Mouse (Mus musculus): ENCODE measurements around the gene Cdh23. TPM values are rescaled to one million over a fixed set of nuclear protein-coding genes. Genes with fewer than 3 reads are reported as not detected.

The Cdh23 gene
- polyA plus RNA-seq, 1 experiment from 2014 or later = 0.72 TPM

- WGBS = 88% methylated on average over 17 of the region's 17 CpGs
- Histone ChIP-seq H3K9me3 (no peaks in the 10 kb centered on the region), H3K27ac (no peak overlapping the region), H3K36me3 (peaks cover 52% of the 10 kb centered on the region), H3K4me1 (no peaks in the 10 kb centered on the region), H3K4me3 (no peak overlapping the region), H3K9ac (no peak overlapping the region), H3K27me3 (no peaks in the 10 kb centered on the region), H3K4me2 (no peak overlapping the region)
- ATAC-seq (ENCODE audit: insufficient number of reproducible peaks, insufficient read depth, low FRiP score, low TSS enrichment, low read depth) = no peak
These were observed 392.9 kb downstream of the Cdh23 start for GRCm38 (mm10) chr10:60303419-60303818.

DNA sequence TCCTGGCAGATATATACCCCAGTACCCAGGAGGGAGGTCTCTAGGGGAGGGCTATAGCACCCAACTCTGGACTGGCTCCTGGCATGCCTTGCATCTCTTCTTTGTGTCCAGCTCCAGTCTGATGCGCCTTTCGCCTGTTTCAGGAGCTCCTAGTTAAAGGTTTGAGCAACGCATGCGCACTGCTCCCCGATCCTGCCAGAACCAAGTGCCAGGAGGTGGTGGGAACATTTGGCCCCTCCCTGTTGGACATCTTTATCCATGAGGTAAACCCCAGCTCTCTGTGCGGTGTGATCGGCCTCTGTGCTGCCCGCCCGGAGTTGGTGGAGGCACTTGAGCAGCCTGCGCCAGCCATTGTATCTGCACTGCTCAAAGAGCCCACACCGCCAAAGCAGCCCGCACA, 396.7 kb downstream of the Cdh23 start:
- Histone ChIP-seq H3K27ac (no peak overlapping the region), H3K36me3 (peaks cover 77% of the 10 kb centered on the region), H3K4me3 (no peak overlapping the region), H3K9ac (no peak overlapping the region), H3K4me1 (0 out of 2 replicates have a peak, but pooled peaks cover 6% of the 10 kb centered on the region), H3K4me2 (no peak overlapping the region), H3K9me3 (no peaks in the 10 kb centered on the region), H3K27me3 (no peaks in the 10 kb centered on the region)
- WGBS = 98% methylated on average over 12 of the region's 12 CpGs
- ATAC-seq (ENCODE audit: insufficient number of reproducible peaks, insufficient read depth, low FRiP score, low TSS enrichment, low read depth) = no peak

DNA sequence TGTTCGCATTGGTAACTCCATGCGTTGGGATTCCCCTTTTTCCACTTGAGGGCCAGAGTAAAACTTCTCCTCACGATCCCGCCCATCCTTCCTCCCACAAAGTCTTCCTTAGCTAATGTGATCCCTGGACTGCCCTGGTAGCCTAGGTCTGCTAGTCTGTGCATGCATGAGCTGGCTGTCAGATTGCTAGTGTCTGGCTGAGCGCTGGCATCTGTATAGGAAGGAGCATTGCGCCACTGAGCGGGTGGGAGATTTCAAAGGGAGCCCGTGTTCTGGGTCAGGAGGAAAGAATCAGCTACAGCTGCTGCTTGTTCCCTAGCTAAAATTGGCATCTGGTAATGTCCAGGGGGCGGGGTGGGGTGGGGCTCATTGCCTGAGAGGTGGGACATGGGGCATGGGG, 400.3 kb downstream of the Cdh23 start:
- WGBS = 63% methylated on average over 9 of the region's 9 CpGs
- no peak overlapping the region for H3K27ac ChIP-seq
- 0 out of 2 replicates have a peak, but pooled peaks cover 6% of the 10 kb centered on the region for H3K4me1 ChIP-seq
- no peak for ATAC-seq (ENCODE audit: insufficient number of reproducible peaks, insufficient read depth, low FRiP score, low TSS enrichment, low read depth)
- no peak overlapping the region for H3K4me2 ChIP-seq
- H3K9me3 ChIP-seq = no peaks in the 10 kb centered on the region
- no peaks in the 10 kb centered on the region for H3K27me3 ChIP-seq
- H3K36me3 ChIP-seq = peaks cover 85% of the 10 kb centered on the region
- no peak overlapping the region for H3K9ac ChIP-seq
- H3K4me3 ChIP-seq = no peak overlapping the region

DNA sequence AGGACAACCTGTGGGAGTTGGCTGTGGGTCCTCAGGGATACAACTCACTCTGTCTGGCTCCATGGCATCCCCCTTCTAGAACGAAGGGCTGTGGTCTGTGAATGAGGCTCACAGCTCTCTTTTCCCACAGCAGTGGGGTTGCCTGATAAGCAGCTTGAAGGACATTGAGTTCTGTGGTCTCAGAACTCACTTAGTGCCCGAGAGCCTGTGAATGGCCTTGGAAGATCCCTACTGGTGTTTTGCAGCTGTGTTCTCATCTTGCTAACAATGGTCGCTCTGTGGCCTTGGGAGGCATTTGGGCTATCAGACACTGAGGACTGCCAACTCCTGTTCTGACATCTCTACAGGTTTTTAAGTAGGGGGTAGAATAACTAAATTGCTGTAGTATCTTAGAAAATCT, 400.9 kb downstream of the Cdh23 start:
- Histone ChIP-seq H3K4me3 (no peak overlapping the region), H3K27ac (no peak overlapping the region), H3K4me2 (no peak overlapping the region), H3K9me3 (no peaks in the 10 kb centered on the region), H3K9ac (no peak overlapping the region), H3K36me3 (peaks cover 79% of the 10 kb centered on the region), H3K27me3 (no peaks in the 10 kb centered on the region), H3K4me1 (peaks cover 9% of the 10 kb centered on the region)
- ATAC-seq (ENCODE audit: insufficient number of reproducible peaks, insufficient read depth, low FRiP score, low TSS enrichment, low read depth) = no peak
- WGBS = 86% methylated on average over 3 of the region's 3 CpGs

DNA sequence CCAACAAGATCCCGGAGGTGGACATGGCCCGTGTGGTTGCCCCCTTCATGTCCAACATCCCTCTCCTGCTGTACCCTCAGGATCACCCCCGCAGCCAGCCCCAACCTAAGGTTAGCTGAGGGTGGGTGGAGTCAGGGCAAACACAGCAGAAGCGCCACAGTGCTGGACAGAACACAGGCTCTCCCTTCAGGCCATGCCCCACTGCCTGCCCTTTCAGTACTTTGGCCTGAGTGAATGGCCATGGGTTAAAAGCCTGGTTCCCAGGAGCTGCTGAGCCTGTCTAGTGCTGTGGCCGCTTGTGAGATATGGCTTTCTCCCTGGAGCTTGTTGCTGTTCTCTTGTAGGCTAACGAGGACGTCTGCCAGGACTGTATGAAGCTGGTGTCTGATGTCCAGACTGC, 401.7 kb downstream of the Cdh23 start:
- peaks cover 71% of the 10 kb centered on the region for H3K36me3 ChIP-seq
- no peaks in the 10 kb centered on the region for H3K9me3 ChIP-seq
- H3K4me1 ChIP-seq = peaks cover 16% of the 10 kb centered on the region
- no peak for ATAC-seq (ENCODE audit: insufficient number of reproducible peaks, insufficient read depth, low FRiP score, low TSS enrichment, low read depth)
- H3K4me3 ChIP-seq = no peak overlapping the region
- no peak overlapping the region for H3K27ac ChIP-seq
- 88% methylated on average over 7 of the region's 7 CpGs for WGBS
- H3K4me2 ChIP-seq = no peak overlapping the region
- H3K9ac ChIP-seq = no peak overlapping the region
- no peaks in the 10 kb centered on the region for H3K27me3 ChIP-seq

GRCm38 (mm10) chr10:60292209-60292608, 404.1 kb downstream of the Cdh23 start:
- peaks cover 52% of the 10 kb centered on the region for H3K36me3 ChIP-seq
- no peak overlapping the region for H3K9ac ChIP-seq
- WGBS = 89% methylated on average over 8 of the region's 8 CpGs
- H3K27me3 ChIP-seq = no peaks in the 10 kb centered on the region
- H3K4me2 ChIP-seq = no peak overlapping the region
- H3K4me1 ChIP-seq = peaks cover 29% of the 10 kb centered on the region
- H3K9me3 ChIP-seq = no peaks in the 10 kb centered on the region
- H3K4me3 ChIP-seq = no peak overlapping the region
- ATAC-seq (ENCODE audit: insufficient number of reproducible peaks, insufficient read depth, low FRiP score, low TSS enrichment, low read depth) = no peak
- H3K27ac ChIP-seq = no peak overlapping the region

DNA sequence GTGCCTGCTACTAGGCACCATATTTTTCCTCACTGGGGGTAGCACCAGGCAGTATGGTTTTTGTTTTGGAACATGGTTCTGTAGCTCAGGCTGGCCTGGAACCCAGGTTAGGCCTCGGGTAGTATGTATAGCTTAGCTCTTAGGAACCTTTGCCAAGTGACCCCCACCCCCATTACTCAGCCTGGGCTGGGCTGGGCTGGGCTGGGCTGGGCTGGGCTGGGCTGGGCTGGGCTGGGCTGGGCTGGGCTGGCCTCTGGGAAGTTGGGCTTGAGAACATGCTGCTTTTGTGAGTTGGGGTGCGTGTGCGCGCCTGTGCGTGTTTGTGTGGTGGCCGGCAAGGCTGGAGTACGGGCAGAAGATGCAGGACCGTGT, 405.6 kb downstream of the Cdh23 start:
- ATAC-seq (ENCODE audit: insufficient number of reproducible peaks, insufficient read depth, low FRiP score, low TSS enrichment, low read depth) = no peak
- peaks cover 37% of the 10 kb centered on the region for H3K4me1 ChIP-seq
- WGBS = 86% methylated on average over 8 of the region's 8 CpGs
- H3K27me3 ChIP-seq = no peaks in the 10 kb centered on the region
- H3K9ac ChIP-seq = no peak overlapping the region; the same call in 1 of the 2 replicates
- peaks cover 44% of the 10 kb centered on the region for H3K36me3 ChIP-seq
- H3K4me3 ChIP-seq = no peak overlapping the region
- no peak overlapping the region for H3K27ac ChIP-seq
- H3K4me2 ChIP-seq = no peak overlapping the region
- no peaks in the 10 kb centered on the region for H3K9me3 ChIP-seq

DNA sequence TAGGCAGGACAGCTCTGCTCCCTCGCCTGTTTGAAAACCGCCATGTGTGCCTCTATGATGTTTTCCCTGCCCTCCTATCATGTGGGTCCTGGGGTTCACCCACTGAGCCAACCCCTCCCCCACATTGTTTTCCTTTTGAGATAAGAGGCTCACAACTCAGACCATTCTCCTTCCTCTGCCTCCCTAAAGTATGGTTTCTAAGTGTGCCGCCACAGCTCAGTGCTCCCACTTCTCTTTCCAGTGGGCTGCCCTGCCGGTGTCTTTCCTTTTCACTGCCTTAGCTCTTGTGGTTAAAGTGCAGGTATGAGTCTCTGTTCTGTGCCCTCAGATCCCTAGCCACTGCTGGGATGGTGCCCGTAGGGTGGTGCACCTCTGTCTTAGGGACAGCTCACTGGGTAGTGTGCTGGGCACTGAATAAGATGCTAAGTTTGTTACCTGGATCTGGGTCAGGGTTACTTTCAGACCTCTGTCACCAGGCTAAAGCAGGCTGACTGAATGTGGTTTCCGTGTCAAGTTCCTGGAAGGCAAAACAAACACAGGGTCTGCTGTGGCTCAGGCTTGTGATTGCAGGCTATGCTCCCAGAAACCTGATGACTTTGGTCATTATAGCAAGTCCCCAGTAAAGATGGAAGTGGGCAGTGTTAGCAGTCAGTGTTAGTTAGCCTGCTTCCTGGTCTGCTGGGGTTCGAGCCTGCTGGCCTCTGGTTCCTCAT, 406.1 kb downstream of the Cdh23 start:
- H3K27ac ChIP-seq = no peak overlapping the region
- 64% methylated on average over 7 of the region's 7 CpGs for WGBS

DNA sequence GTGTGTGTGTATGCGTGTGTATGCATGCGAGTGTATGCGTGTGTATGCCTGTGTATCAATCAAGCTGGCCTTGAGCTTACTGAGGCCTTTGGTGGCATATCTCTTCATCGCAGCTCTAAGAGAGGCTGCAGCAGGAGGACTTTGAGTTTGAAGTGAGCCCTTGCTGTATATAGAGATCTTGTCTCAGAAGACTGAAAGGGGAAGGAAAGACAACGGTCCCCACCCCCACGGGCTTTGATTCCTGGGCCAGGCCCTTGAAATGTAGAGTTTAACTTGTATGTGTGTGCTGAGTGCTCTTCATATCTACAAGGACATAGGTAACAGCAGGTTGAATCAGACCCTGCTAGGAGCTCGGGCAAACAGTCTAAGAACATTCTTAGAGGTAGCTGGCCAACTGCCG, 407.1 kb downstream of the Cdh23 start:
- Histone ChIP-seq H3K9me3 (no peaks in the 10 kb centered on the region), H3K27ac (no peak overlapping the region), H3K27me3 (no peaks in the 10 kb centered on the region), H3K4me3 (no peak overlapping the region), H3K4me1 (peaks cover 51% of the 10 kb centered on the region), H3K36me3 (peaks cover 30% of the 10 kb centered on the region), H3K9ac (no peak overlapping the region), H3K4me2 (no peak overlapping the region)
- WGBS = 85% methylated on average over 8 of the region's 8 CpGs
- no peak for ATAC-seq (ENCODE audit: insufficient number of reproducible peaks, insufficient read depth, low FRiP score, low TSS enrichment, low read depth)

More for the DNA sequence above, 406.1 kb downstream of the Cdh23 start:
- no peak overlapping the region; the same call in 1 of the 2 replicates for H3K9ac ChIP-seq
- H3K4me3 ChIP-seq = no peak overlapping the region
- H3K4me2 ChIP-seq = no peak overlapping the region
- no peaks in the 10 kb centered on the region for H3K27me3 ChIP-seq
- no peak for ATAC-seq (ENCODE audit: insufficient number of reproducible peaks, insufficient read depth, low FRiP score, low TSS enrichment, low read depth)
- H3K36me3 ChIP-seq = peaks cover 39% of the 10 kb centered on the region
- H3K4me1 ChIP-seq = peaks cover 41% of the 10 kb centered on the region
- H3K9me3 ChIP-seq = no peaks in the 10 kb centered on the region

DNA sequence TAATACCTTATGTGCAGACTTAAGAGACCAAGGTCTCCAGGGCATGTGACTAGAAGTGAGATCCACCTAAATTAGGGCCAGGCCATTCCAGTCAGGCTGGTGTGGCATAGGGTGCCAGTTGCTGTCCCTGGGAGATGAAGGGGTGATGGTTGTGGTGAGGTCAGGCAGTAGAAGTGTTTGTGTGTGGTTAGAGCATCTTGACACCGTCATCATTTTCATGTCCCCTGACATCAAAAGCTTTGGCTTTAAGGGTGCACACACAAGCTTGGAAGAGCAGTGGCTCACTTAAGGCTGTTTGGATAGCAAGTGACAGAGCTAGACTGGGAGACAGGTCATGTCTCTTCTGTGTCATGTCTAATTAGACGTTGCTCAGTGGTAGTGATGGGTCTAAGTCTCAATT, 408.6 kb downstream of the Cdh23 start:
- WGBS = 74% methylated on average over 2 of the region's 2 CpGs
- peaks cover 15% of the 10 kb centered on the region for H3K36me3 ChIP-seq
- no peak overlapping the region for H3K27ac ChIP-seq
- no peaks in the 10 kb centered on the region for H3K27me3 ChIP-seq
- H3K4me1 ChIP-seq = peaks cover 61% of the 10 kb centered on the region
- no peak overlapping the region for H3K4me2 ChIP-seq
- H3K9ac ChIP-seq = no peak overlapping the region
- no peaks in the 10 kb centered on the region for H3K9me3 ChIP-seq
- no peak for ATAC-seq (ENCODE audit: insufficient number of reproducible peaks, insufficient read depth, low FRiP score, low TSS enrichment, low read depth)
- no peak overlapping the region for H3K4me3 ChIP-seq

GRCm38 (mm10) chr10:60287161-60287560, 409.1 kb downstream of the Cdh23 start:
- WGBS = 81% methylated on average over 4 of the region's 4 CpGs
- H3K4me1 ChIP-seq = peaks cover 67% of the 10 kb centered on the region
- no peaks in the 10 kb centered on the region for H3K27me3 ChIP-seq
- 0 out of 2 replicates have a peak, but pooled peaks cover 9% of the 10 kb centered on the region for H3K36me3 ChIP-seq
- no peaks in the 10 kb centered on the region for H3K9me3 ChIP-seq
- no peak overlapping the region for H3K27ac ChIP-seq
- no peak for ATAC-seq (ENCODE audit: insufficient number of reproducible peaks, insufficient read depth, low FRiP score, low TSS enrichment, low read depth)
- no peak overlapping the region for H3K9ac ChIP-seq
- H3K4me2 ChIP-seq = no peak overlapping the region
- no peak overlapping the region for H3K4me3 ChIP-seq

- Histone ChIP-seq H3K9ac (no peak overlapping the region), H3K36me3 (0 out of 2 replicates have a peak, but pooled peaks cover 3% of the 10 kb centered on the region), H3K4me2 (no peak overlapping the region), H3K4me3 (no peak overlapping the region), H3K4me1 (peaks cover 73% of the 10 kb centered on the region), H3K9me3 (no peaks in the 10 kb centered on the region), H3K27ac (peak overlapping the region; percentile 22; the same call in 1 of the 2 replicates), H3K27me3 (no peaks in the 10 kb centered on the region)
- ATAC-seq (ENCODE audit: insufficient number of reproducible peaks, insufficient read depth, low FRiP score, low TSS enrichment, low read depth) = no peak
- WGBS = 90% methylated on average over 7 of the region's 7 CpGs
These were observed 409.7 kb downstream of the Cdh23 start for GRCm38 (mm10) chr10:60286546-60286945.

Measured in embryonic facial prominence, embryonic 13.5 days (tissue).